Mouse (Mus musculus) lung, embryonic 15.5 days (tissue): ENCODE measurements around the gene Wdr70. TPM values are rescaled to one million over a fixed set of nuclear protein-coding genes. Genes with fewer than 3 reads are reported as not detected.
"Not testable (repeated sequence)": the region's sequence is repeated elsewhere in the genome, so short reads cannot be mapped to it uniquely, and the experiment has no call there.

Experiments
- ATAC-seq: fragments of 200-750 bp; cut with Nextera tagmentation; 2 replicates; pipeline ENCODE4 v1.8.0; 2017; ENCODE audit warnings: moderate number of reproducible peaks, borderline replicate concordance; ENCODE audit not compliant: low FRiP score, low TSS enrichment; ENCODE audit errors: extremely low read depth
- H3K27ac ChIP-seq: fragments of 300-500 bp; sonication (generic); 2 replicates; pipeline ENCODE4 v1.5.1; 2015; ENCODE audit warnings: moderate library complexity, mild to moderate bottlenecking, inconsistent platforms
- H3K27me3 ChIP-seq: fragments of 300-500 bp; sonication (generic); 2 replicates; pipeline ENCODE4 v1.6.1; 2015; ENCODE audit warnings: inconsistent platforms
- H3K36me3 ChIP-seq: fragments of 300-500 bp; sonication (generic); 2 replicates; pipeline ENCODE4 v1.6.1; 2015; ENCODE audit warnings: inconsistent platforms
- H3K4me1 ChIP-seq: fragments of 300-500 bp; sonication (generic); 2 replicates; pipeline ENCODE4 v1.6.1; 2015; ENCODE audit warnings: inconsistent platforms
- H3K4me2 ChIP-seq: fragments of 300-500 bp; sonication (generic); 2 replicates; pipeline ENCODE4 v1.6.1; 2015; ENCODE audit warnings: inconsistent platforms, mild to moderate bottlenecking, moderate library complexity
- H3K4me3 ChIP-seq: fragments of 300-500 bp; sonication (generic); 2 replicates; pipeline ENCODE4 v1.5.1; 2015; ENCODE audit warnings: mild to moderate bottlenecking, inconsistent platforms
- H3K9ac ChIP-seq: fragments of 300-500 bp; sonication (generic); 2 replicates; pipeline ENCODE4 v1.6.1; 2015; ENCODE audit warnings: inconsistent platforms
- H3K9me3 ChIP-seq: fragments of 300-500 bp; sonication (generic); 2 replicates; pipeline ENCODE4 v1.6.1; 2016; ENCODE audit warnings: inconsistent platforms
- WGBS: fragments of 180-500 bp; shearing (Covaris S2); methylation state at CpG from one replicate; pipeline ENCODE4 v1.1.7; 2015; 5-methylcytosine and 5-hydroxymethylcytosine counted together
- polyA plus RNA-seq: library from polyadenylated mRNA; unstranded; fragments of >200 nt; fragmentation: Nextera tagmentation; extraction: Ambion mirVana; gene quantifications from 2 replicates; pipeline ENCODE4 v1.2.1, GENCODE M21; 2015

The Wdr70 gene
- polyA plus RNA-seq, 1 experiment from 2014 or later, result 54.1 TPM

DNA sequence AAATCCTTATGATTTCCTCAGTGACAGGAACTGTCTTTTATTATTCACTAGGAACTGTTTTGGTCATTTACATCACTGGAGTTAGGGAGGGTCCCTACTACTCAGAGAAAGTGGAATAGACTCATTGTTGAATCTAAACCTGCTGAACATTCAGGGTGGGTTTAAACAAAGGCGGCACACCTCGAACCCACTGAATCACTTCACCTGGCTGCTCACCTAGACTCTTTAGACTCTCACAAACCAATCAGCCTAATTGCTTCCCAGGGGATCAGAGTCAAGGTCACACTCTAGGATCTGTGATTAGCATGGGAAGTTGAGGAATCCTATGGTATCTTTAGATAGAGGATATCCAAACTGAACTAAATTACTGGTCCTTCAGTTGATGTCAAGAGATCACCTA, 8.3 kb downstream of the Wdr70 start:
- no peak overlapping the region for H3K9ac ChIP-seq
- H3K9me3 ChIP-seq, result no peaks in the 10 kb centered on the region
- 96% methylated on average over 2 of the region's 2 CpGs for WGBS
- ATAC-seq, result no peak
- H3K4me2 ChIP-seq, result no peak overlapping the region
- H3K4me1 ChIP-seq, result no peaks in the 10 kb centered on the region
- H3K36me3 ChIP-seq, result peaks cover 26% of the 10 kb centered on the region
- H3K4me3 ChIP-seq, result no peak overlapping the region
- no peaks in the 10 kb centered on the region for H3K27me3 ChIP-seq
- H3K27ac ChIP-seq, result no peak overlapping the region

DNA sequence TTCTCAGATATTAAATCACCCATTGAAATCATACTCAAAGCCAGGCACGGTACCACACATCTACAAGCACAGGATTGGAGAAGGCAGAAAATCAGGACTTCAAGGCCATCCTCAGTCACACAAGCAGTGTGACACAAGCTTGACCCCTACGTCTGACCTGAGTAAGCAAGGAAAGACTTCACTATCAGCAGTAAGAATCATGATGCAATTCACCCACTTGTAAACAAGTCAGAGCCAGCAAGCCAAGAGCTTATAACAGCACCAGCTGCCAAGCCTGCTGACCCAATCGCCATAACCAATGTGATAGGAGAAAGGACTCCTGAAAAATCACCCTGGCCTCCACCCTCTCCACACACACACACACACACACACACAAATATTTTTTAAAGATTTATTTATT, 10.3 kb downstream of the Wdr70 start:
- H3K27ac ChIP-seq, result no peak overlapping the region
- H3K9me3 ChIP-seq, result no peaks in the 10 kb centered on the region
- H3K4me3 ChIP-seq, result no peak overlapping the region
- WGBS, result 69% methylated on average over 3 of the region's 3 CpGs
- H3K4me1 ChIP-seq, result no peaks in the 10 kb centered on the region
- no peak overlapping the region for H3K4me2 ChIP-seq
- ATAC-seq, result no peak
- no peak overlapping the region for H3K9ac ChIP-seq
- peaks cover 22% of the 10 kb centered on the region for H3K36me3 ChIP-seq
- no peaks in the 10 kb centered on the region for H3K27me3 ChIP-seq

DNA sequence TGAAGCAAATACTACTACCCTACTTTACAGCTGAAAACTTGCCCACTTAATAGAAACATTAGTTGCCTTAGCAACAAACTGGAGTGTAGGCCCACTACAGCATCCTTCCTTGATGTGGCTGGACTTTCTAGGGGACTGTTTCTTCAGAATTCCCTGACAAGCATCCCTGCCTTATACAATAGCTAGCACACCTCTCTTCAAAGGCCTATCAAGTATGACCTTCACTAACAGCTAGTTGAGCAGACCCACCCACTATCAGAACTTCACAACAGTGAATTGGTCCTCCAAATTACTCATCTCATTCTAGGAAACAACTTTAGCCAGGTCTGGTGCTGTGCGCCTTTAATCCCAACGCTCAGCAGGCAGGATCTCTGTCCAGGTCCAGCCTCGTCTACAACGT, 11.7 kb downstream of the Wdr70 start:
- no peak for ATAC-seq
- H3K9me3 ChIP-seq, result no peaks in the 10 kb centered on the region
- WGBS, result 90% methylated on average over 4 of the region's 4 CpGs

DNA sequence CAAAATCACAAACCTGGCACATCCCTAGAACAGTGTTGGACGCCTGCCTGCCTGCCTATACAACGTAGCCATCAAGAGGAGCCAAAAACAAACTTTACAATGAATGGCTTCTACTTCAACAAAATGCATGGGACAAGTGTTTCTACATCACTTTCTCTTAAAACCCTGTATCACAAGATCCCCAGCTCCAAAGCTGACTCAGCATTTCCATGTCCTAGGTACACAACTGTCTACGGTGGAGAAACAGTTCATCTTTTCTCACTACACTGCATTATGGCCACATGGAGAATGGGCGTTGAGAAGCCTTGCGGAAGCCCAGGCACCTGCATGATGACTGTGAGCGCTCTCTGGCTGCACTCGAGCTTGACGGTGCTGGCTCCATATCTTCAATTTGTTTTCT, 16.9 kb downstream of the Wdr70 start:
- H3K4me2 ChIP-seq, result no peak overlapping the region
- H3K36me3 ChIP-seq, result peaks cover 19% of the 10 kb centered on the region
- no peaks in the 10 kb centered on the region for H3K4me1 ChIP-seq
- H3K4me3 ChIP-seq, result no peak overlapping the region
- no peaks in the 10 kb centered on the region for H3K27me3 ChIP-seq
- no peak for ATAC-seq
- 90% methylated on average over 8 of the region's 8 CpGs for WGBS
- no peak overlapping the region for H3K27ac ChIP-seq
- H3K9ac ChIP-seq, result no peak overlapping the region
- no peaks in the 10 kb centered on the region for H3K9me3 ChIP-seq

More for the DNA sequence above, 11.7 kb downstream of the Wdr70 start:
- no peak overlapping the region for H3K4me2 ChIP-seq
- H3K27me3 ChIP-seq, result no peaks in the 10 kb centered on the region
- H3K4me3 ChIP-seq, result no peak overlapping the region
- peaks cover 18% of the 10 kb centered on the region for H3K36me3 ChIP-seq
- H3K4me1 ChIP-seq, result no peaks in the 10 kb centered on the region
- H3K9ac ChIP-seq, result no peak overlapping the region
- H3K27ac ChIP-seq, result no peak overlapping the region

DNA sequence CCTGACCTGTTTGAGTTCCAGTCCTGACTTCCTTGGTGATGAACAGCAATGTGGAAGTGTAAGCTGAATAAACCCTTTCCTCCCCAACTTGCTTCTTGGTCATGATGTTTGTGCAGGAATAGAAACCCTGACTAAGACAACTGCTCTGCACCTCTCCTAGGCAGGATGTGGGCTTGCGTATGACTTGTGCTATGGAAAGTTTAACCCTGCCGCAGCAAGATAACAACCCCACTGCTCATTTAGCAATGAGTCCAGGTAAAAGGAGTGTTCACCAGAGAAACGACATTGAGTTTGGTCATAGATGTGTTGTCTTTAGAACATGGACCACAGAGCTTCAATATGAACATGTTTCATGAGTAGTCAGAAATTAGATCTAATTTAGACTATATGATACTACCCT, 25.9 kb downstream of the Wdr70 start:
- H3K27ac ChIP-seq, H3K4me2 ChIP-seq, H3K4me1 ChIP-seq, H3K9ac ChIP-seq, ATAC-seq, H3K9me3 ChIP-seq, H3K27me3 ChIP-seq, H3K4me3 ChIP-seq: not testable (repeated sequence)
- H3K36me3 ChIP-seq, result peaks cover 23% of the 10 kb centered on the region
- WGBS, result 91% methylated on average over 3 of the region's 3 CpGs

DNA sequence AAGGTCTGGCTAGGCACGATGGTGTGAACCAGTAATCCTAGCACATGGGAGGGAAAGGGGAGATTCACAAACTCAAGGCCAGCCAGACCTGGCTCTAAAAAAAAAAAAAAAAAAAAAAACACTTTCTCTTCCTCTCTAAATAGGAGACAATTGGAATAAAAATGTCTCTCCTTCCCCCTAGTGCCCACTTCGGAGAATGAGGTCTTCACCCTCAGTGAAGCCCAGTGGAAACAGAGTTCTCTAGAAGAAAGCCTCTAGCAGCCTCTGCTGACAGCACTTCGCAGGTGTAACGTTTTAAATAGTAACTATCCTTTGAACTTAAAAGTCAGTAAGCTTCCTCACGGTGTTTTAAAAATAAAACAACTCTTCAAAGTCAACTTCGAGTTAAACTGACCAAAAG, 33.8 kb downstream of the Wdr70 start:
- Histone ChIP-seq H3K4me1 (no peaks in the 10 kb centered on the region), H3K4me3 (no peak overlapping the region), H3K27me3 (no peaks in the 10 kb centered on the region), H3K4me2 (no peak overlapping the region), H3K27ac (no peak overlapping the region), H3K9me3 (no peaks in the 10 kb centered on the region), H3K9ac (no peak overlapping the region), H3K36me3 (peaks cover 10% of the 10 kb centered on the region; the same call in 1 of the 2 replicates)
- WGBS, result 65% methylated on average over 6 of the region's 6 CpGs
- ATAC-seq, result no peak

DNA sequence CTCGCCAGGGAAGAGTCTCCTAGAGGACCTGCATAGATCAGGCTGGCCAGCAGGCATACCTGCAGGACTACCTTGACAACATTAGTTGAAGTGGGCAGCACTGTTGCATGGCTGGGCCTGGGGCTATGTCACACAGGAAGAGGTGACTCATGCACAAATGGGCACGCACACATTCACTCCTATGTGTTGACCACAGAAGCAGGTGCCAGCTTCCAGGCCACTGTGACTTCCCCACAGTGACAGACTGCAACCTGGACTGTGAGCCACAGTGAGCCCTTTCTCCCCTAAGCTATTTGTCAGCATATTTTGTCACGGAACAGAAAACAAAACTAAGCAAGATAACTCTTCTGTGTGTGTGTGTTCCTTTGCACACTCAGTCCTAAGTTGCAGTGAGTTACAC, 47.8 kb downstream of the Wdr70 start:
- WGBS, result 89% methylated on average over 3 of the region's 3 CpGs
- no peak overlapping the region for H3K9ac ChIP-seq
- H3K4me1 ChIP-seq, result no peaks in the 10 kb centered on the region
- H3K36me3 ChIP-seq, result peaks cover 3% of the 10 kb centered on the region; the same call in 1 of the 2 replicates
- no peak for ATAC-seq
- no peaks in the 10 kb centered on the region for H3K27me3 ChIP-seq
- H3K9me3 ChIP-seq, result no peaks in the 10 kb centered on the region
- no peak overlapping the region for H3K27ac ChIP-seq
- H3K4me3 ChIP-seq, result no peak overlapping the region
- H3K4me2 ChIP-seq, result no peak overlapping the region

DNA sequence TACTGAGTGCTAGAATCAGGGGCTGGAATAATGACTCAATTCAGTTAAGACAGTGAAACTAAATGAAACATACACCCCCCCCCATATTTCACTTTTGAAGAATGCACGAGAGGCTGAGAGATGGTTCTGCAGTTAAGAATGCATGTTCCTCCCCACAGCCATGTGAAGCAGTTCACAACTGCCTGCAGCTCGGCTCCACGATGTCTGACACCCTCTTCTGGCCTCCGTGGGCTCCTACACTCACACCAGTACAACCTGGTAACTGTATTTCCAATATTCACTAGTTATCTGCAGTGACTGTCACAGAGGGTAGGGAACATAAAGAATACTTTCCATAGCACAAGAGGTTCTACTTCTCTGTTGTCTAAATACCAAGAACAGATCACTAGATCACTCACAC, 59.2 kb downstream of the Wdr70 start:
- ATAC-seq, result no peak
- 71% methylated on average over 4 of the region's 4 CpGs for WGBS
- H3K36me3 ChIP-seq, result peaks cover 3% of the 10 kb centered on the region; the same call in 1 of the 2 replicates
- H3K4me1 ChIP-seq, result no peaks in the 10 kb centered on the region
- H3K27me3 ChIP-seq, result no peaks in the 10 kb centered on the region
- H3K4me2 ChIP-seq, result no peak overlapping the region
- H3K9me3 ChIP-seq, result no peaks in the 10 kb centered on the region
- H3K27ac ChIP-seq, result no peak overlapping the region
- no peak overlapping the region for H3K4me3 ChIP-seq
- H3K9ac ChIP-seq, result no peak overlapping the region

DNA sequence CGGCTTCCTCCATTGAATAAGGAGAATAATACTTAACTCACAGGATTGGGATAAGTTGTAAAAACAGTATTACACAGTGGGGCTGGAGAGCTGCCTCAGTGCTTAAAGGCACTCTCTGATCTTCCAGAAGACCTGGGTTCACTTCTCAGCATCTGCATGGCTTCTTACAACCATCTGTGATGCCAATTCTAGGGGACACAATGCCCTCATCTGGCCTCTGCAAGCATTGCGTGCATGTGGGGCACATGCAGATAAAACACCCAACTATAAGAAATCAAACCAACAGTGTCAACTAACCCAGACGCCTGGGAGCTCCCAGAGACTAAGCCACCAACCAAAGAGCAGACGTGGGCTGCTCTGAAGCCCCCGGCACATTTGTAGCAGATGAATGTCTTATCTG, 60.6 kb downstream of the Wdr70 start:
- Histone ChIP-seq H3K4me3 (no peak overlapping the region), H3K27ac (no peak overlapping the region), H3K9me3 (no peaks in the 10 kb centered on the region), H3K27me3 (no peaks in the 10 kb centered on the region), H3K9ac (no peak overlapping the region), H3K36me3 (peaks cover 3% of the 10 kb centered on the region; the same call in 1 of the 2 replicates), H3K4me1 (no peaks in the 10 kb centered on the region), H3K4me2 (no peak overlapping the region)
- no peak for ATAC-seq
- WGBS, result 93% methylated on average over 5 of the region's 5 CpGs

DNA sequence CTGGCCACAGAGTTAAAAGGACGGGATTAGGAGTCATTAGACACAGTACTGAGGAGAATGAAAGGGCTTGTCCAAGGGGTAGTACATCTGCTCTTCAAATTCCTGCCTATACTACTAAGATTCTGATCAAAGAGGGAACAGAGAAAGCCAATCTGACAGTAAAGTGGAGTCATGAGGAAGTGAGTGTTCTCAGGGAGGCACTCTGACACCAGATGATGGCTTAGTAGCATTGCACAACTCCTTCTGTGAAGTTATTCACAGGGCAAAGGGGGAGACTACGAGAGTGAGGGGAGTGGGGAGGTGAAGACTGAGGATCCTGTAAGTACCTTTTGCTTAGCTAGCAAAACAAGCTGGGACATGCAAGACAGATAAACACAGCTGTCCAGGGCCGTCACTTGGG, 61.2 kb downstream of the Wdr70 start:
- WGBS, result 61% methylated on average over 3 of the region's 3 CpGs
- no peak overlapping the region for H3K27ac ChIP-seq

DNA sequence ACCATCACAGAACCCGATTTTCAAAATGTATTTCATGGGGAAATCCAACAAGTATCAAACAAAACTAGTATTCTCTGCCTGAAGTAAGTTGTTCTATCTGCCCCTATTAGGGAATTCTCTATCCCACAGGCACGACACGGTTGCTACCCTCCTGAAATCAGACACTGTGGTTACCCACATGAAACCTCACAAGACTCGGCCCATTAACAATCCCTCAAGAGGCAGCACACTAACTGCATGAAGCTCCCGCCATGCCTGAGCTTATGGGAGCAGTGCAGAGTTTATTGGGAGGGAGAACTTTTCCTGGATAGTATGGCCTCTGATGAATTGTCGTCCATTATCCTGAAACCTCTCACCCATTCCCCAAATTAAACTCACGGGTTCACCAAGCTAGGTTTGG, 67.8 kb downstream of the Wdr70 start:
- no peak for ATAC-seq
- no peak overlapping the region for H3K4me2 ChIP-seq
- 83% methylated on average over 7 of the region's 7 CpGs for WGBS

More for the DNA sequence above, 61.2 kb downstream of the Wdr70 start:
- Histone ChIP-seq H3K9ac (no peak overlapping the region), H3K36me3 (no peaks in the 10 kb centered on the region; the same call in 1 of the 2 replicates), H3K4me3 (no peak overlapping the region), H3K4me1 (no peaks in the 10 kb centered on the region), H3K4me2 (no peak overlapping the region), H3K9me3 (no peaks in the 10 kb centered on the region), H3K27me3 (no peaks in the 10 kb centered on the region)
- ATAC-seq, result no peak

DNA sequence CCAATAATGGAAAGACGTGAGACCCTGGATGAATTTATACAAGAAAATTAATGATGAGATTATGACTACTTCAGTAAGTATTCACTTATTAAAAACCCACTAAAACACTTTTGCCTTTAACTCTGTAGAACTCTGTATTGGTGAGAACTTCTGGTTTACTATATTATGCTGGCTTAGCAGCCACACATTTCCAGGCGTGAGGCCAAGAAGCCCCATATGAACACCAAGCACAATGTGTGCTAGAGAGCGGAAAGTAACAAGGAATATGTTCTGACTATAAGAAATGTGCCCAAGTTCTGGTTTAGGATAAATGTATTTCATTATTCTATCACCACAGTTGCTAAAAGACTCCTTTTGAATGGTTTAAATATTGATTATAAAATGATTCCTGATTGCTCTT, 68.4 kb downstream of the Wdr70 start:
- no peaks in the 10 kb centered on the region for H3K36me3 ChIP-seq
- H3K4me1 ChIP-seq, result no peaks in the 10 kb centered on the region
- no peaks in the 10 kb centered on the region for H3K27me3 ChIP-seq
- no peak overlapping the region for H3K9ac ChIP-seq
- no peak overlapping the region for H3K4me2 ChIP-seq
- no peak for ATAC-seq
- 84% methylated on average over 3 of the region's 3 CpGs for WGBS
- H3K27ac ChIP-seq, result no peak overlapping the region
- H3K9me3 ChIP-seq, result no peaks in the 10 kb centered on the region
- H3K4me3 ChIP-seq, result no peak overlapping the region

More for the DNA sequence above, 67.8 kb downstream of the Wdr70 start:
- no peaks in the 10 kb centered on the region for H3K27me3 ChIP-seq
- no peaks in the 10 kb centered on the region for H3K4me1 ChIP-seq
- H3K9ac ChIP-seq, result no peak overlapping the region
- no peaks in the 10 kb centered on the region for H3K9me3 ChIP-seq
- no peaks in the 10 kb centered on the region for H3K36me3 ChIP-seq
- no peak overlapping the region for H3K27ac ChIP-seq
- no peak overlapping the region for H3K4me3 ChIP-seq

DNA sequence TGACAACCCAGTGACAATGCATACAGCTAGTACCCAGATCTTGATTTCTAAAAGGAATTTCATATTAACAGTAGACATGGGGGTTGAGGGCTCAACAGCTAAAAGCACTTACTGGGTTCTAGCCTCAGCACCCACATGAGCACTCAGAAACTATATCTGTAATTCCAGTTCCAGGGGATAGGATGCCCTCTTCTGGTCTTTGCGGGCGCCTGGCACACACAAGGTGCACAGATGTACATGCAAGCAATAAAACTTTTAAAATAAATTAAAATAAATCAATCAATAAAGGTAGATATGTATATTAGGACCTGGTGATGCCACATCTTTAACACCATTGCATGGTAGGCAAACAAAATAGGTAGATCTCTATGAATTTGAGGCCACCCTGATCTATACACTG, 71.5 kb downstream of the Wdr70 start:
- no peaks in the 10 kb centered on the region for H3K36me3 ChIP-seq
- H3K4me1 ChIP-seq, result no peaks in the 10 kb centered on the region
- H3K9me3 ChIP-seq, result no peaks in the 10 kb centered on the region
- ATAC-seq, result no peak
- WGBS, result 88% methylated on average over 2 of the region's 2 CpGs
- H3K9ac ChIP-seq, result no peak overlapping the region
- no peak overlapping the region for H3K4me2 ChIP-seq
- no peak overlapping the region for H3K4me3 ChIP-seq
- no peaks in the 10 kb centered on the region for H3K27me3 ChIP-seq
- no peak overlapping the region for H3K27ac ChIP-seq
